Mouse (Mus musculus): ENCODE data around the gene Gorasp2.

Gorasp2 gene

GRCm38 (mm10) chr2:70742588-70742987 lies 81.2 kb downstream of the Gorasp2 start:
- no peak for DNase-seq (ENCODE audit: low spot score)

- DNase-seq (ENCODE audit: low spot score) = no peak
Measured at GRCm38 (mm10) chr2:70751655-70752054, 90.3 kb downstream of the Gorasp2 start.

- DNase-seq (ENCODE audit: low spot score) = no peak
Measured at GRCm38 (mm10) chr2:70752149-70752548, 90.8 kb downstream of the Gorasp2 start.

Measured in embryo, embryonic 10.5 days (tissue).